Mouse (Mus musculus): ENCODE results near the gene Tuba1c. TPM values are rescaled to one million over a fixed set of nuclear protein-coding genes. Genes with fewer than 3 reads are reported as not detected.
A peak's percentile ranks its signal among the peaks of the same experiment; 100 is the strongest.

Tuba1c gene
- polyA plus RNA-seq, 1 experiment = 976 TPM

DNA sequence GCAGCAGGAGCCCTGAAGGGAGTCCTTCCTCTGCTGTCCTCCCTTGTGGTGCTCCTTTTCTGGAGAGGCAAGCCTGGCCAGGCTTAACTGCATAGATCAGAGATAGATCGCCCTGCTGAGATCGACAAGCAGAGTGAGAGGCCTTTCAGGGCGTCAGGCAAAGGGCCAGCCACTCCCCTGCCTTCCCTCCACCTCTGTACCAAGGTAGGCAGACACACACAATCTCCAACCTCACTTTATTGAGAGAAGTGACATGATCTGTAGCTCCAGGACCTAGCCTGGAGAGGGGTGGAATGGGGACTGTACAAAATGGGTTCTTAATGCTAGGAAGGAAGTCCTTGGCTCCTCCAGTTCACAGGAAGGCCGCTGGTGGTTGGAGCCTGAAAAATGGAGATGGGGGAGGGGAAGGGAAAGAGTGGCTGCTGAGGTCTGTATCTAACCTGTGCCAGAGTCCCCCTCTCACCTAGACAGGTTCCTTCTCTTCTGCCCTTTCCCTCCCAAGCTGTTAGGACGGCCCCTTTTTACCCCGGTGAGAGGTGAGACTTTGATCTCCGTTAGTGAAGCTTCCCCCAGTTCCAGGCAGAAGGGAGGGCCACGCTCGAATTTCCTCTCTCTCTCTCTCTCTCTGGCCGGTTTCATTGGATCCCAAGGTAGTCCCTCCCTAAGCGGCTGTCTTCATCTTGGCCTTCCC is 54.3 kb downstream of the Tuba1c start:
- no peaks in the 10 kb centered on the region for H3K79me2 ChIP-seq (ENCODE audit: control insufficient read depth, insufficient read depth)
- peaks cover 47% of the 10 kb centered on the region for H3K36me3 ChIP-seq (ENCODE audit: control insufficient read depth, insufficient read depth)
- H3K79me3 ChIP-seq (ENCODE audit: low read depth) = no peaks in the 10 kb centered on the region
- H3ac ChIP-seq (ENCODE audit: control insufficient read depth, insufficient read length, low read depth) = no peak overlapping the region
- no peaks in the 10 kb centered on the region for H3K27me3 ChIP-seq (ENCODE audit: control insufficient read depth, insufficient read depth, insufficient read length)
- TF ChIP-seq MYOD1 (IDR thresholded peaks at IDR 0.05; ENCODE audit: control insufficient read depth, insufficient read length, low read depth) (no peak), MYOG (IDR thresholded peaks at IDR 0.05; ENCODE audit: control insufficient read depth, extremely low read depth, insufficient read length) (no peak), CTCF (IDR thresholded peaks at IDR 0.05; ENCODE audit: control insufficient read depth, insufficient read depth, insufficient read length) (no peak), FOSL1 (IDR thresholded peaks at IDR 0.05; ENCODE audit: insufficient read depth, low read length, poor library complexity, severe bottlenecking) (no peak), MAX (IDR thresholded peaks at IDR 0.05) (no peak), USF1 (IDR thresholded peaks at IDR 0.05; ENCODE audit: low read depth) (no peak), CEBPB (IDR thresholded peaks at IDR 0.05; ENCODE audit: low read depth) (no peak)
- no peak overlapping the region for H3K4me3 ChIP-seq (ENCODE audit: insufficient read depth, poor library complexity, severe bottlenecking)

DNA sequence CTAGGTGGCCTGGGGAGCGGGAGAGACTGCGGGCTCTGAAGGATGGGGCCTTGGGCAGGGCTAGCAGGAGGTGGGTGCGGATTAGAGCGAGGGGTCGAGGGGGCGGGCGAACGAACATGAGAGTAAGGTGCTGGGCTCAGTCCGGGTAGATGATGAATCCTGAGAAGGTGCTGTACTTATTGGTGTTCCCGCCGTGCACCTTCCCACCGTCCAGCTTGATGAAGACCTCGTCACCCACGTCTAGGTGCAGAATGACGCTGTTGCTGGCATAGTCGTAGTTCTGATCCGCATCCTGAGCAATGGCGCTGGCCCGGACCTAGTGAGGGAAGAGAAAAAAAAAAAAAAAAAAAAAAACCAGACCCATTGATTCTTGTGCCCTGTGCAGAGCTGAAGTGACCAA is 54.9 kb downstream of the Tuba1c start:
- Histone ChIP-seq H3K79me3 (ENCODE audit: low read depth) (no peaks in the 10 kb centered on the region), H3ac (ENCODE audit: control insufficient read depth, insufficient read length, low read depth) (no peak overlapping the region), H3K27me3 (ENCODE audit: control insufficient read depth, insufficient read depth, insufficient read length) (no peaks in the 10 kb centered on the region), H3K4me3 (ENCODE audit: insufficient read depth, poor library complexity, severe bottlenecking) (no peak overlapping the region), H3K36me3 (ENCODE audit: control insufficient read depth, insufficient read depth) (peaks cover 41% of the 10 kb centered on the region), H3K79me2 (ENCODE audit: control insufficient read depth, insufficient read depth) (no peaks in the 10 kb centered on the region)
- TF ChIP-seq FOSL1 (IDR thresholded peaks at IDR 0.05; ENCODE audit: insufficient read depth, low read length, poor library complexity, severe bottlenecking) (no peak), MYOD1 (IDR thresholded peaks at IDR 0.05; ENCODE audit: control insufficient read depth, insufficient read length, low read depth) (no peak), USF1 (IDR thresholded peaks at IDR 0.05; ENCODE audit: low read depth) (no peak), MAX (IDR thresholded peaks at IDR 0.05) (no peak), MYOG (IDR thresholded peaks at IDR 0.05; ENCODE audit: control insufficient read depth, extremely low read depth, insufficient read length) (no peak), CEBPB (IDR thresholded peaks at IDR 0.05; ENCODE audit: low read depth) (no peak), CTCF (IDR thresholded peaks at IDR 0.05; ENCODE audit: control insufficient read depth, insufficient read depth, insufficient read length) (no peak)

- H3K36me3 ChIP-seq (ENCODE audit: control insufficient read depth, insufficient read depth) = peaks cover 28% of the 10 kb centered on the region
- no peak overlapping the region for H3ac ChIP-seq (ENCODE audit: control insufficient read depth, insufficient read length, low read depth)
- no peaks in the 10 kb centered on the region for H3K27me3 ChIP-seq (ENCODE audit: control insufficient read depth, insufficient read depth, insufficient read length)
- H3K79me3 ChIP-seq (ENCODE audit: low read depth) = no peaks in the 10 kb centered on the region
- H3K4me3 ChIP-seq (ENCODE audit: insufficient read depth, poor library complexity, severe bottlenecking) = no peak overlapping the region
- no peak for TF ChIP-seq CTCF (IDR thresholded peaks at IDR 0.05; ENCODE audit: control insufficient read depth, insufficient read depth, insufficient read length)
- TF ChIP-seq FOSL1 (IDR thresholded peaks at IDR 0.05; ENCODE audit: insufficient read depth, low read length, poor library complexity, severe bottlenecking) = no peak
- no peak for TF ChIP-seq MYOD1 (IDR thresholded peaks at IDR 0.05; ENCODE audit: control insufficient read depth, insufficient read length, low read depth)
- no peak for TF ChIP-seq CEBPB (IDR thresholded peaks at IDR 0.05; ENCODE audit: low read depth)
- H3K79me2 ChIP-seq (ENCODE audit: control insufficient read depth, insufficient read depth) = no peaks in the 10 kb centered on the region
Measured at GRCm38 (mm10) chr15:99085997-99086396, 56.3 kb downstream of the Tuba1c start.

DNA sequence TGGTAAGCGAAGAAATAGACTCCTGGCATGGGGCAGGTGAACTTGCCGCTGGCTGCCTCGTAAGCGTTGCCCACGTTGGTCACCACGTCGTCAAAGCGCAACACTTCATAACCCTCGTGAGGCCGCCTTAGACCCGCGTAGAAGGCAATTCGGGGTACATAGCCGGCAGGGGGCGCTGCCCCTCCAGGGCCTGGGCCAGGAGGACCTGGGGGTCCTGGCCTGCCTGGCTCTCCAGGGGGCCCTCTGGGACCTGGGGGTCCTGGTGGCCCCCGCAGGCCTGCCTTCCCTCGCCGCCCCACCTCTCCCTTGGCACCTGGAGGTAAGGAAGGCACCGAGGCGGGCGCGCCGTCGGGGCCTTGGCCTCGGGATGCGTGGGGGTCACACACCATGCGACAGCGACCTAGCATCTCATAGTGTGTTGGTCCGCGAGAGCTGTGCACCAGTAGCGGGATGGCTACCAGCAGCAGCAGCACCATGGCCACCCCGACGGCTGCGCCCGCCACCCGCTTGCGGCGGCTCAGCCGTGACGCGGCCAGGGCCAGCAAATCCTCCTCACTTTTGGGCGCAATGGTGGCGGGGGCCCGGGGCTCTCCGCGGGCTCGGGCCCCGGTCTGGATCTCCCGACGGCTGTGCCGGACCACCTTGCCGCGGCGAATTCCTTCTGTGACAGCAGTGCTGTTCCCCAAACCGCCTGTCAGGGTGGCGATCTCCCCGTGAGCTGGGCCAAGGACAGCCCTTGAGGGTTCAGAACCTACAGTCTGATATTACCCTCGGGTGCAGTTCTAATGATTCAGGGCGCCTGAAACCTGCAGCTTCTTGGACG is 57.8 kb downstream of the Tuba1c start, which contains the start of gene C1ql4:
C1ql4 (minus strand) TSS at position 565 of the 823 bp plus-strand sequence.
- H3K27me3 ChIP-seq (ENCODE audit: control insufficient read depth, insufficient read depth, insufficient read length) = no peaks in the 10 kb centered on the region
- peak within 1 kb of the TSS; percentile 21 for H3ac ChIP-seq (ENCODE audit: control insufficient read depth, insufficient read length, low read depth)
- H3K79me2 ChIP-seq (ENCODE audit: control insufficient read depth, insufficient read depth) = no peaks in the 10 kb centered on the region
- no peak within 1 kb of the TSS for H3K4me3 ChIP-seq (ENCODE audit: insufficient read depth, poor library complexity, severe bottlenecking)
- TF ChIP-seq CEBPB (IDR thresholded peaks at IDR 0.05; ENCODE audit: low read depth) = no peak
- TF ChIP-seq CTCF (IDR thresholded peaks at IDR 0.05; ENCODE audit: control insufficient read depth, insufficient read depth, insufficient read length) = no peak
- no peak for TF ChIP-seq MYOD1 (IDR thresholded peaks at IDR 0.05; ENCODE audit: control insufficient read depth, insufficient read length, low read depth)
- TF ChIP-seq FOSL1 (IDR thresholded peaks at IDR 0.05; ENCODE audit: insufficient read depth, low read length, poor library complexity, severe bottlenecking) = no peak
- TF ChIP-seq MYOG (IDR thresholded peaks at IDR 0.05; ENCODE audit: control insufficient read depth, extremely low read depth, insufficient read length) = no peak
- TF ChIP-seq MAX (IDR thresholded peaks at IDR 0.05) = no peak
- TF ChIP-seq USF1 (IDR thresholded peaks at IDR 0.05; ENCODE audit: low read depth) = no peak
- peaks cover 19% of the 10 kb centered on the region for H3K36me3 ChIP-seq (ENCODE audit: control insufficient read depth, insufficient read depth)
- no peaks in the 10 kb centered on the region for H3K79me3 ChIP-seq (ENCODE audit: low read depth)

Small RNA genes within 50 kb of the gene (microRNA-seq; reads per million reads assigned to microRNA genes)
- gene Mir6960 (ENCODE audit: borderline microRNAs expressed) = 2.6 reads per million, percentile 43 among the genes with 10 or more reads in this experiment

Other genes starting within 250 kb of the Tuba1c start
- gene Wnt1, start 240.0 kb upstream of the Tuba1c start, polyA plus RNA-seq (2012; fragmentation: generic; extraction: Trizol) = 0.09 TPM
- gene Ddn, start 220.4 kb upstream of the Tuba1c start, polyA plus RNA-seq (2012; fragmentation: generic; extraction: Trizol) = 0.11 TPM
- 132 TPM for gene Prkag1, start 198.4 kb upstream of the Tuba1c start, polyA plus RNA-seq (2012; fragmentation: generic; extraction: Trizol)
- gene Kmt2d, start 158.7 kb upstream of the Tuba1c start, polyA plus RNA-seq (2012; fragmentation: generic; extraction: Trizol) = 23.8 TPM
- gene Rhebl1, start 135.4 kb upstream of the Tuba1c start, polyA plus RNA-seq (2012; fragmentation: generic; extraction: Trizol) = 9.7 TPM
- gene Dhh, start 131.4 kb upstream of the Tuba1c start, polyA plus RNA-seq (2012; fragmentation: generic; extraction: Trizol) = 0.16 TPM
- gene Lmbr1l, start 111.7 kb upstream of the Tuba1c start, polyA plus RNA-seq (2012; fragmentation: generic; extraction: Trizol) = 18.0 TPM
- 3,512 TPM for gene Tuba1b, start 95.3 kb upstream of the Tuba1c start, polyA plus RNA-seq (2012; fragmentation: generic; extraction: Trizol)
- 0.22 TPM for gene Gm49450, start 76.3 kb upstream of the Tuba1c start, polyA plus RNA-seq (2012; fragmentation: generic; extraction: Trizol)
- 2,758 TPM for gene Tuba1a, start 76.2 kb upstream of the Tuba1c start, polyA plus RNA-seq (2012; fragmentation: generic; extraction: Trizol)
- gene Prph, start 25.3 kb downstream of the Tuba1c start, polyA plus RNA-seq (2012; fragmentation: generic; extraction: Trizol) = 1.3 TPM
- 49.0 TPM for gene Troap, start 44.7 kb downstream of the Tuba1c start, polyA plus RNA-seq (2012; fragmentation: generic; extraction: Trizol)
- gene C1ql4, start 57.9 kb downstream of the Tuba1c start, polyA plus RNA-seq (2012; fragmentation: generic; extraction: Trizol) = 0.07 TPM
- gene Dnajc22, start 63.3 kb downstream of the Tuba1c start, polyA plus RNA-seq (2012; fragmentation: generic; extraction: Trizol) = 0.74 TPM
- 25.4 TPM for gene Spats2, start 96.0 kb downstream of the Tuba1c start, polyA plus RNA-seq (2012; fragmentation: generic; extraction: Trizol)
- gene Kcnh3, start 195.0 kb downstream of the Tuba1c start, polyA plus RNA-seq (2012; fragmentation: generic; extraction: Trizol) = 0.04 TPM
- 118 TPM for gene Mcrs1, start 222.1 kb downstream of the Tuba1c start, polyA plus RNA-seq (2012; fragmentation: generic; extraction: Trizol)

Measured in C2C12 (cell line).